In genomic region chr8:87656484-87657230, GRCm38 (mm10) we compare ENCODE assay signal across 8 mouse cellular contexts.
DNase-seq lines count a peak whose midpoint lies in the region; ATAC-seq lines count a peak whose summit lies in the region.

No protein-coding gene starts in this region.

- peaks cover 26% of the 10 kb centered on the region for H3K27me3 ChIP-seq in forebrain, embryonic 12.5 days

- H3K9me3 ChIP-seq in forebrain, embryonic 12.5 days: no peaks in the 10 kb centered on the region

- H3K4me1 ChIP-seq in forebrain, embryonic 12.5 days: peaks cover 38% of the 10 kb centered on the region

- peak; percentile 89 for DNase-seq in Muller cell, postnatal 12 days (ENCODE audit: inconsistent ontology term)
- DNase-seq in c-Kit-positive CD71-positive TER-119-negative erythroid progenitor cells, embryonic 14.5 days (ENCODE audit: low read depth): peak; percentile 37
- DNase-seq in heart, postnatal 25 days (ENCODE audit: low spot score): peak; percentile 62
- peak; percentile 51 to 67 for DNase-seq in layer of hippocampus, adult 18-20 months (ENCODE audit: low spot score in 2 of 2)
- peak; percentile 50 for DNase-seq in right cerebral cortex, postnatal 4 days
- no peak for DNase-seq in adipocyte (ENCODE audit: low spot score)

- H3K27ac ChIP-seq in forebrain, embryonic 12.5 days: no peak overlapping the region

- intact Hi-C loops in heart, postnatal 25 days (cut with DNase I): no loop called here

- ATAC-seq in forebrain, embryonic 12.5 days (ENCODE audit: low FRiP score): peak; percentile 78
- peak; percentile 35; the same call in 1 of the 2 replicates for ATAC-seq in megakaryocyte, adult 5-6 weeks (ENCODE audit: poor library complexity, severe bottlenecking)

- peak overlapping the region; percentile 34 for H3K4me3 ChIP-seq in forebrain, embryonic 12.5 days (replicated peaks)

- H3K36me3 ChIP-seq in forebrain, embryonic 12.5 days (replicated peaks): no peaks in the 10 kb centered on the region

- WGBS in forebrain, embryonic 12.5 days: 4% methylated on average over 35 of the region's 35 CpGs

- H3K4me2 ChIP-seq in forebrain, embryonic 12.5 days: peak overlapping the region; percentile 59

- H3K9ac ChIP-seq in forebrain, embryonic 12.5 days: no peak overlapping the region
